Mouse (Mus musculus): ENCODE measurements around the gene Pfkfb2.

- TF ChIP-seq HCFC1 (IDR thresholded peaks at IDR 0.05; ENCODE audit: borderline replicate concordance, insufficient read depth, low read length), result no peak
- TF ChIP-seq MAFK (IDR thresholded peaks at IDR 0.05; ENCODE audit: insufficient read depth, low read depth, low read length), result no peak
- TF ChIP-seq ZC3H11A (IDR thresholded peaks at IDR 0.05; ENCODE audit: borderline replicate concordance, low read depth, low read length), result no peak
- TF ChIP-seq ZNF384 (IDR thresholded peaks at IDR 0.05; ENCODE audit: low read depth, low read length), result no peak
- TF ChIP-seq CHD2 (IDR thresholded peaks at IDR 0.05; ENCODE audit: low read depth, low read length), result no peak
Observed at GRCm38 (mm10) chr1:130699937-130700633, 29.0 kb downstream of the Pfkfb2 start.

Data from ES-E14 (cell line).